Mouse (Mus musculus) layer of hippocampus, postnatal 36 days (tissue): ENCODE measurements around the gene Sap30. TPM values are rescaled to one million over a fixed set of nuclear protein-coding genes. Genes with fewer than 3 reads are reported as not detected.
A peak's percentile ranks its signal among the peaks of the same experiment; 100 is the strongest.
"Not testable (repeated sequence)": the region's sequence is repeated elsewhere in the genome, so short reads cannot be mapped to it uniquely, and the experiment has no call there.

Experiments used
- DNase-seq, 2 experiments: peaks; one replicate each; pipeline ENCODE4 v3.0.0; 2022
- total RNA-seq, 2 experiments: library from RNA; stranded (reverse); gene quantifications; 2 replicates each; pipeline ENCODE4 v1.2.3; 2021

Gene Sap30
- total RNA-seq, 2 experiments from 2014 or later = 12.1 to 13.6 TPM

GRCm38 (mm10) chr8:57498494-57498846 is 10.8 kb upstream of the Sap30 start:
- DNase-seq = no peak

DNA sequence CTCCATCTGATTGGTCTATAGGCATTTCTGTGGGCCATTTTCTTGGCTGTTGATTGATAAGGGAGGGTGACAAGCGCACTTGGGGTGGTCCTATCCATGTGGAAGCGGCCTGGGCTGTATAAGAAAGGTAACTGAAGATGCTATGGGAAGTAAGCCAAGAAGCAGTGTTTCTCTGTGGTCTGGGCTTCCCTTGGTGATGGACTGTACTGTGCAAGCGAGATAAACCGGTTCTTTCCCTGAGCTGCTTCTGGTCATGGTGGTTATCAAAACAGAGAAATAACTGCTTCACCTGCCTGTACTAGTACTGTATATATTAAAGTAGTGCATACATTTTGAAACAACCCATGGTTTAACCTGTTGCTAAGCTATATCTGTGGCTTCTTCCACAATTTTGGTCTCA is 4.2 kb upstream of the Sap30 start:
- no peak for DNase-seq

DNA sequence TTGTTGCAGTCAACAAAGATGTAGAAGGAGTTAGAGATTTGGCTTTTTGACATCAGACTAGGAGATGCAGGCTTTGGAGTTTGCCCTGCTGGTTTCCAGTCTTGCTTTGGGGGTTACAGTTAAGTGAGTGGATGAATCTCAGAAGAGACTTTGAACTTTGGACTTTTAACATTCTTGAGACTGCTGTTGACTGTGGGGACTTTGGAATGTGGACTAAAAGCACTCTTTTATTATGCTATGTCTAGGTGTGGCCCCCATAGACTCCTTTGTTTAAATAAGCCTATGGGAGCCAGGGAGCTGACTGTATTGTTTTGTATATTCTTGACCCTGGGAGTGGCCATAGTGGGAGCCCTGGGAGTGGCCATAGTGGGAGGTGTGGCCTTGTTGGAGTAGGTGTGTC is 2.2 kb upstream of the Sap30 start:
- no peak for DNase-seq

- DNase-seq = no peak
These were observed 1.7 kb upstream of the Sap30 start for GRCm38 (mm10) chr8:57489366-57489765.

- DNase-seq = peak; percentile 38 to 55
These were observed 679 bp upstream of the Sap30 start for GRCm38 (mm10) chr8:57488312-57488765.

DNA sequence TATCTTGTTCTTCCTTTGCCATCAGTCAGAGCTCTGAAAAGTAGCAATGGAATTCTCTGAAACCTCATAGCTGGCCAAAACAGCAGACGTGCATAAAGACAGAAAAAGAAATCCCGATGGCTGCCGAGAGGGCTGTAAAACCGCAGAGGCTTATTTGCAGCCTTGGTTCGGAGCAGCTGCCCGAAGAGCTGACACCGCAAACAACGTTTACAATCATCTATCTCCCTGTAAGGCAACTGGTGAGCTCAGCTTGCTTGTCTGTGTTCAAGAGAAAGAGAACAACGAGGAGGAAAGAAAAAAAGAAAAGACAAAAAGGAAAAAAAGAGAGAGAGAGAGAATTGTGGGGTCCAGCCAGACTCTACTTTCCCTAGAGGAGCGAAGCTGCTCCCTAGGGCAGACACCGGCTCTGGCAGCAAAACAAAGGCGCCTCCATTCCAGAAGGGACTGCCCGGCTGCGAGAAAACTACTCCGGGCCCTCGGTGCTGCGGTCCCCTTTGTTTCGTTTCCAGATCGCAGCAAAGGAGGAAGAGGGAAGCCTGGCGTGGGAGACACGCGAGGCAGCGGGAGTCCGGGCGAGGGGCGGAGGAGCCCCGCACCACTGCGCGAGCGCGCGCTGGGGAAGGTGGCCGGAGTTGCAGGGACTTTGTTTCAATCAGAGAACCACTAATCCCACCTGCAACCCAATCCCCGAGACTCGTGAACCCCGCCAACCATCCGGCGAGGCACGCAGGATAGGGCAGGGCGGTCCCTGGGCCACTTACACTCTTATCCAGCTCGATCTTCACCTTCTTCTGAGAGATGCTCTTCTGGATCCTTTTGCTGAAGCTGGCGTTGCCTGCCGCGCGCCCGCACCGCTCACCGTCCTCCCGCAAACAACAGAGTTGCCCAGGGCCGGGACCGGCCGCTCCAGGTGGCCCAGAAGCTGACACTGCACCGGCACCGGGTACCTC is 894 bp downstream of the Sap30 start:
- DNase-seq = peak; percentile 55 to 58

DNA sequence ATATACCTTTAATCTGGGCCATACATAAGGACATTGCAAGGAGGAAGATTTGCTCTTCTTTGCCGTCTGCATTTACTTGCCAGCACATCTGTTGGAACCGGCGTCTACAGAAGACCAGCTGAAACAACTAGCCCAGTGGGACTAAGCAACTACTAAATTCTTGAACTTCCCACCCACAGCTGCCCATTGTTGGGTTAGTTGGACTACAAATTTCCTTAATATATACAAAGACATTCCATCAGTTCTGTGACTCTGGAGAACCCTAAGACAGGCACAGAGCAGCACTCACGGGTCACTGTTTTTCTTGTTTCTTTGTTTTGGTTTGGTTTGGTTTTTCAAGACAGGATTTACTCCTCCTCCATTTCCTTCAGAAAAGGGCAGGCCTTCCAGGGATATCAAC is 7.1 kb downstream of the Sap30 start:
- no peak for DNase-seq

GRCm38 (mm10) chr8:57479700-57480099 is 8.0 kb downstream of the Sap30 start:
- no peak for DNase-seq

DNA sequence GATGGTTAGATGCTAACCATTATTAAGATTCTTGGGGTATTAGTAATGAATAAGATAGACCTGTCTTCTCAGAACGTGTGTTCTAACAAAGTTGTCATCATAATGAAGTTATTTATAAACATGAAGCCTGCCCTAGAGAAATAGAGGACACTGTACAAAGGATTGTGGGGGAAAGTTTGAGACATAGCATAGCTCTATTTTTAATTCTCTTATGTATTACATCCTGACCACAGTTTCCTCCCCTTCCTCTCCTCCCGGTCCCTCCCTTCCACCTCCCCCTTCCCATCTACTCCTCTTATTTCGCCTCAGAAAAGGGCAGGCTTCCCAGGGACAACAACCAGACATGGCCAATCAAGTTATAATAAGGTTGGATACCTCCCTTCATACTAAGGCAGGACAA is 9.3 kb downstream of the Sap30 start:
- no peak for DNase-seq

DNA sequence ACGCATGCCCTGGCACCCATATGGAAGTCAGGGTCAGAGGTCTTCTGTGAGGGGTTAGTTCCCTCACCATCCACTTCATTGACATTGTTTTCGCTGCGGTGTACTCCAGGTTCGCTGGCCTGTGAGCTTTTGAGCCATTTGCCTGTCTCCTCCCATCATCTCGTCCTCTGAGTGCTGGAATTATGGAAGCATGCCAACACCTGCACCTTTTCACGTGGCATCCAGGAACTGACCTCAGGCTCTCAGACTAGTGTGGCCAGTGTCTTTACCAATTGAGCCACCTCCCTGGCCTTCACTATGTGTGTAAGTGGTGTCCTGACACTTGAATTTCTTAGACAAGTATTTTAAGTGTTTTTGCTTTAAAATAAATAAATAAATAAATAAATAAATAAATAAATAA is 13.9 kb downstream of the Sap30 start:
- no peak for DNase-seq

GRCm38 (mm10) chr8:57470863-57471262 is 16.8 kb downstream of the Sap30 start:
- no peak for DNase-seq

DNA sequence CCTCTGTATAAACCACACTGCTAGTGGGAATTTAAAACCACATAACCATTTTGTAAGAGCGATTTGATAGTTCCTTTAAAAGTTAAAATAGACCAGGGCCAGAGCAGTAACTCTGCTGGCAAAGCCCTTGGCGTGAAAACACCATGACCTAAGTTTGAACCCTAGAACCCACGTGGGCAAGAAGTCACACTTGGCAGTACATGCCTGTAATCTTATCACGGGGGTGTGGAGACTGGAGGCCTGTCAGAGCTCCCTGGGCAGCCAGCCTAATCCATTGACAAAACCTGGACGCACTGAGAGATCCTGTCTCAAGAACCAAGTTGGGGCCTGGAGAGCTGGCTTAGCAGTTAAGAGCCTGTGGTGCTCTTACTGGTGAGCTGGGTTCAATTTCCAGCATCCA is 19.0 kb downstream of the Sap30 start:
- peak in 1 of 2 experiments; percentile 10 for DNase-seq

GRCm38 (mm10) chr8:57463757-57464156 is 23.9 kb downstream of the Sap30 start:
- DNase-seq = no peak

- no peak for DNase-seq
These were observed 24.8 kb downstream of the Sap30 start for GRCm38 (mm10) chr8:57462839-57463238.

DNA sequence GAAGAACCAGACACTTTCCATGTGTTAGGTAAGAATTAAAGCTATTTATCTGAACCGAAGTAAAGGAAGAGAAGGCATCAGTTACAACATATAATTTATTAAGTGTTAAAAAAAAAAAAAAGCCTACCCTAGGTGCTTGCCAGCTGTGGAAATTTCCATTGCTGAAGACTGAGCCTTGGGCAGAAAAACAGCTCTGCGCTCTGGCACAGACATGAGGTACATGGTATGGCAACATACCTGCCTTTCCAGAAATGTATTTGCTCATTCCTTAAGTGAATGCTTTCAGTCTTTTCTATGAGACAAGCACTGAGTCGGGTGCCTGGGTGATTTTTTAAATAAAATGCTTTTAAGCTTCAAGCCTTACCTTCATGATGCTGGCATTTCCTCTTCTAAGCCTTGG is 29.7 kb downstream of the Sap30 start:
- no peak for DNase-seq

GRCm38 (mm10) chr8:57457152-57457551 is 30.5 kb downstream of the Sap30 start:
- DNase-seq = peak in 1 of 2 experiments; percentile 28

- DNase-seq = peak in 1 of 2 experiments; percentile 14
These were observed 31.9 kb downstream of the Sap30 start, which contains the start of gene Scrg1 for GRCm38 (mm10) chr8:57455765-57456164. TSS of gene Scrg1 (plus strand) at chr8:57455923.

- no peak for DNase-seq
These were observed 34.3 kb downstream of the Sap30 start for GRCm38 (mm10) chr8:57453361-57453760.

DNA sequence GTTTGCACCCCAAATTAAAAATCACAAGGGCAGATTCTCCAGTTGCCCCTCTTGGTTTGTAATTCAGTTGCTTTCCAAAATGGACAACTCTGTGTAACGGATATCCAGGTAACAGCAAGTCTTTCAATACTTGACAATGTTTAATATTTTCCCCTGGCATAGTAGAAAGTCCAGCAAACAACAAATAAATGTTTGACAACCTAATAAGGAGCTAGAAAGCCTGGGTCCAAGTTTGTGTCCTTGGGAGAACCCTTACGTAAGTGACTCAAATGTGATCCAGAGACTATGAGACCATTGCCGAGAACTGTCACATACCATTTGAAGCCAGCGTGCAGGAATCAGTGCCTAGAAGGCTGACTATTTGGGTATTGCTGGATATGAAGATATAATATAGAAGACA is 35.8 kb downstream of the Sap30 start:
- DNase-seq = no peak

GRCm38 (mm10) chr8:57450726-57451125 is 36.9 kb downstream of the Sap30 start:
- no peak for DNase-seq

DNA sequence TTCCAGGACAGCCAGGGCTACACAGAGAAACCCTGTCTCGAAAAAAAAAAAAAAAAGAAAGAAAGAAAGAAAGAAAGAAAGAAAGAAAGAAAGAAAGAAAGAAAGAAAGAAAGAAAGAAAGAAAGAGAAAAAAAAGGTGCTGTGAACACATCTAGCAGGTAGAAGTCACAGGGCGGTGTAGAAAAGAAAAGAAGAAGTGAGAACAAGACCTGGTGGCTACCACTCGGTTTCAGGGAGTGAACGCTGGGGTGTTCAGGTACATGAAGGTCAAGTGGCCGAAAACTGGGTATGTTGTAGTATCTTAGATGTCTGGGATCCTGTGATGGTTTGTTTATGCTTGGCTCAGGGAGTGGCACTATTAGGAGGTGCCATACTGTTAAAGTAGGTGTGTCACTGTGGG is 41.8 kb downstream of the Sap30 start:
- not testable (repeated sequence) for DNase-seq

DNA sequence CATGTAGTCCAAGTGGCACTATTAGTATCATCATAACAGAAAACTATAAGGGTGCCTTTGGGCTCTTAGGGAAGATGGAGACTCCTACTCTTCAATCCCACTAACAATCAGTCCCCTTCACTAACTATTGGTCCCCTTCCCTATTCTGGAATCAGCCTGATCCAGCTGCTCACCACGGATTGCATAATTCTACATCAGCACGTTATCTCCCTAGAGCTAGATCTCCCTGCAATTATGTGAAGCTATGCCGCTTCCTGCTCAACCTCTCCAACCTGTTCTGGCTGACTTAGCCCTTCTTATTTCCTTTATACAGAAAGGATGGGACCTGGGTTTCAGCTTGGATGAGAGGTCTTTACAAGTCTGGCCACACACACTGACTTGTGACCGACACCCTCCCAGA is 44.4 kb downstream of the Sap30 start:
- DNase-seq = no peak

GRCm38 (mm10) chr8:57441556-57441955 is 46.1 kb downstream of the Sap30 start:
- no peak for DNase-seq

DNA sequence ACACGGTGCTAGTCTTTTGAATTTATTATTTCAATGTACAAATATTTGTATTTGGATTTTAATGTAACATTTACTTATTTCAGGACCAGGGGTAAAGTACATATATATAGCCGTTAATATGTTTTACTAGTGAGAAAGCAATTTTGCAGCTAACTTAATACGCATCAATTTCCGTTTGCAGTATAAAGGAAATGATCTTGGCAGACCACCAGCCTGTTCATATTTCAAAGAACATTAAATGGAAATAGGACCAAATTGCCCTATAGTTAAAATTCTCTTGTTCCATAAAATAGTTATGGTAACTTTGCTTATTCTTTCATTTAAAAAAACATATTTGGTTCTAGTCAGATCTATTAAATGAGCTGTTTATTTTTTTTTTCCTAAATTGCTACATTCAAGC is 46.5 kb downstream of the Sap30 start:
- DNase-seq = no peak
